Mouse (Mus musculus): ENCODE results near the gene Fam83f. TPM values are rescaled to one million over a fixed set of nuclear protein-coding genes. Genes with fewer than 3 reads are reported as not detected.

Gene Fam83f
- total RNA-seq, 2 experiments from 2014 or later: 0.16 to 0.54 TPM

DNA sequence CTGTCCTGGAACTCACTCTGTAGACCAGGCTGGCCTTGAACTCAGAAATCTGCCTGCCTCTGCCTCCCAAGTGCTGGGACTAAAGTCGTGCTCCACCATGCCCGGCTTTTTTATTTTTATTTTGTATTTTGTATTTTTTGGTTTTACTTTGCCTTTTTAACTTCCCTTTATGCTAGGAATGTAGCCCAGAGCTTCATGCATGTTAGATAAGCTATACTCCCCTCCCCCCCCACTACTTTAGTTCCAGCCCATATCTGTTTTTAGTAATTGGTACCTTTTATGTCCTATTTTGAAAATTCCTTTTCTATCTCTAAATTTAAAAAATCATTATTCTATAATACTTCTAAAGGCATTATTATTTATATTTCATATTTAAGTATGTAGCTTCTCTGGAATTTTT is 66.6 kb downstream of the Fam83f start:
- DNase-seq (ENCODE audit: low spot score in 2 of 2): no peak

DNA sequence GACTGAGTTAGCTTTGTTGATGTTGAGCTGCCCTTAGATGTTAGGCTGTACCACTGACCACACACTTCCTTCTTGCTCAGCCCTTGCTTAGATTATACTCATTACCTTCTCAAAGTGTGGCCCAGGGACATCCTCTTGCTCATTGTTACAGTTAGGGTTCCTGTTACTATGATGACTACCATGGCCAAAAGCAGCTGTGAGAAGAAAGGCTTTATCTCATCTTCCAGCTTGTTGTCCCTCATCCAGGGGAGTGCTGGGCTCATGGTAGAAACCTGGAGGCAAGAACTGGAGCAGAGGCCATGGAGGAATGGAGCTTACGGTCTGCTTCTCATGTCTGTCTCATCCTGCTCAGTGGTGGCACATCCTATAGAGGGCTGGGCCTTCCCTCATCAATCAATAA is 68.3 kb downstream of the Fam83f start:
- no peak for DNase-seq (ENCODE audit: low spot score in 2 of 2)

DNA sequence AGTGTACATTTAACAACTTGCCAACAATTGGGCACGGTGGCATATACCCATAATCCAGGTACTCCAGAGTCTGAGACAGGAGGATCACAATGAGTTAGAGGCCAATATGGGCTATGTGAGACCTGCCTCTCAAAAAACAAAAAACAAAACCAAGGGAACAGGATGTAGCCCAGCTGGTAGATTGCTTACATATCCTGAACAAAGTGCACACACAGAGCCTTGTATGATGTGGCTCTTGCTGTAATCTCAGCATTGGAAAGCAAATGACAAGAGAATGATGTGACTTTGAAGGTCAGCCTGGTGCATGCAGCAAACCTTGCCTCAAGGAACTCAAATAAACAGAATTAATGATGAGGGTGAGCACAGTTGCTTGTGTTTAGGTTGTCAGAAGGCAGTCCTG is 70.2 kb downstream of the Fam83f start:
- no peak for DNase-seq (ENCODE audit: low spot score in 2 of 2)

DNA sequence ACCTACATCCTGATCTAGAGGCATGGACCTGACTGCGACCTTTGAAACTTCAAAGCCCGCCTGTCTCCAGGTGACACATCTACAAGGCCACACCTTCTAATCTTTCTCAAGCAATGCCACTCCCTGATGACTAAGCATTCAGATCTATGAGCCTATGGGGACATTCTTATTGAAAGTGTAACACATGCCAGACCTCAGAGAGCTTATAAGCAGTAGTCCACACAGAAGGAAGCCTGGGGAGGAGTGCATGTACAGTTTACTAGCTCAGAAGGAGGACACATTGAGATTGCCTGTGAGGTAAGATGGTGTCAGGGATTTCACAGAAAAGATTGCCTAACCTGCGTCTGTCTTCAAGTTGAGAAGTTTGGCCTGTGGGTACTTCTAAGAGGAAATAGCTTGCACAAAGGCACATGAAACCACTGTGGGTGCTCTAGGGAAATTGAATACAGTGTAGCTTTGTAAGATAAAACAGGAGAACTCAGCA is 71.4 kb downstream of the Fam83f start:
- DNase-seq (ENCODE audit: low spot score in 2 of 2): no peak

DNA sequence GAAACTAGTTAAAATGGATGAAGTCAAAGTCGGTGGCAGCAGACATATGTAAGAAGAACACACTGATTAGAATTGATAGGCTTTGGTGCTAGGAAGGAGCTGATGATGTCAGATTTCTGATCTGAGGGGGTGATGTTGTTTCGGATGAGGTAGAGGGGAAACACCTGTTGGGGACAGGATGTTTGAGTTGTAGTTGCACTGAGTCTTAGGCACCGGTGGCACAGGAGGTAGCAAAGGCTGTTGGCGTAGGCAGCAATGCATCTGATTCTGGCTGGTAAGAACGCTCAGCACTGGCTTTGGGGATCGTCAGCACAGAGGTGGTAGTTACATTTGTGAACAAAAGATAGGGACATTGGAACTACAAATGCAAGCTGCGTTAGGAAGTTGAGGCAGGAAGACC is 72.0 kb downstream of the Fam83f start:
- no peak for DNase-seq (ENCODE audit: low spot score in 2 of 2)

DNA sequence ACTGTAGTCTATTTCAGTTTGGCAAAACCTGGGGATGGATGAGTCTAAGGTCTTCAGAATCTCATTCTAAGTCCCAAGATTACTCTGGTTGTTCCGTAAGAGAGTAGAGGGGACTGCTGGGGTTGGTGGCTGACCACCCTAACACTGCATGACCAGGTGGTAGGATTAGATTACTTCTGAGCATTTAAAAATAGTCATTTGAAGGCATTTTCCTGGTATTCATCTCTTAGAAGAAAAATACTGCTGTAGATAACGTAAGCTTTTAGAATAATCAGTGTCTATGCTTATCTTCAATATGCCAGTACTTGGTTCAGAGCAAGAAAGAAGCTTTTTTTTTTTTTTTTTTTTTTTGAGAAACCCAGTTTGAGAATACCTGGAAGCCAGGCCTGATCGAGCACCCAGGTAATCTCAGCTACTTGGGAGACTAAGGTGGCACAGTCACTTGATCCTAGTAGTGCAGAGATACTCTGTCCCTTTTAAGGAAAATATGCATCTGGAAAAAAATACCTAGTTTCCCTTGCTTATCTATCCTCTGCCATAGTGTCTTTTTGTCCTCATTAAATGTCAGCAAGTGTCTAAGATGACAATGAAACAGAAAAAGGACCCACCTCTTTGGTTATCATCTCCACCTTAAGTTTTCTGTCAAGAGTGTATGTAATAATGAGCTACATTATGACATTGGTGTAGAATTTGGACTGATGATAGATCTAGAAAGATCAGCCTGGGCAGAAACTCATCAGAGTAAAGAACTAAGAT is 73.2 kb downstream of the Fam83f start:
- no peak for DNase-seq (ENCODE audit: low spot score in 2 of 2)

DNA sequence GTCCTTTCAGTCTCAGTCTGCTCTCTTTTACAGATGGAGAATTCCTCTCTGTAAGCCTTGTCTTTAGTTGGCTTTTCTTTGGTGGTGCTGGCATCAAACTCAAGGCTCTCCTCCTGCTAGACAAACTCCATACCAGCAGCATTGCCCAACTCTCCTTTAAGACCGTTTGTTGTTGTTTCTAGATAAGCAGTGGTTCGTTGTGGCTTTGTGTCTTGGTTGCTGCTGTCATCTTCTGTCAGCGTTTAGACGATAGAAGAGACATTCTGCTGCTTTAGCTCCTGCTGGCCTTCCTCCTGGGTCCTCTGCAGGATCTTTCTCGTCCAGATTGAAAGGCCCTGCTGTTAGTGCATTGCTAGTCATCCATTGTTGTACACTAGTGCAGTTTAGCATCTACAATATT is 77.3 kb downstream of the Fam83f start:
- DNase-seq (ENCODE audit: low spot score in 2 of 2): no peak

Small RNAs within 50 kb of the gene (microRNA-seq; reads per million reads assigned to microRNA genes)
- gene Mir6957: 0 reads per million in 2 experiments

Other genes with a start within 250 kb of the Fam83f start
- not detected for gene Enthd1, start 106.7 kb upstream of the Fam83f start, total RNA-seq (2021)
- gene Grap2, start 99.3 kb upstream of the Fam83f start, total RNA-seq (2021): under 1 TPM; 0.33 to 0.56 TPM
- gene Tnrc6b, start 39.5 kb downstream of the Fam83f start, total RNA-seq (2021): 100 to 1,000 TPM; 101 to 102 TPM